Mouse (Mus musculus) T-helper 17 cell (primary cell): Measurements from ENCODE around the gene Brwd1.

Experiments
- in situ Hi-C, 2 experiments: fragments of 300-600 bp; cut with MboI, MseI; formaldehyde crosslinking; loops; 1 replicate in 1 of 2; 2 replicates in 1 of 2; pipeline ENCODE4 v1.15.1; 2025; ENCODE audit warnings: high pct_unique_total_duplicates in 2 of 2

The Brwd1 gene

DNA sequence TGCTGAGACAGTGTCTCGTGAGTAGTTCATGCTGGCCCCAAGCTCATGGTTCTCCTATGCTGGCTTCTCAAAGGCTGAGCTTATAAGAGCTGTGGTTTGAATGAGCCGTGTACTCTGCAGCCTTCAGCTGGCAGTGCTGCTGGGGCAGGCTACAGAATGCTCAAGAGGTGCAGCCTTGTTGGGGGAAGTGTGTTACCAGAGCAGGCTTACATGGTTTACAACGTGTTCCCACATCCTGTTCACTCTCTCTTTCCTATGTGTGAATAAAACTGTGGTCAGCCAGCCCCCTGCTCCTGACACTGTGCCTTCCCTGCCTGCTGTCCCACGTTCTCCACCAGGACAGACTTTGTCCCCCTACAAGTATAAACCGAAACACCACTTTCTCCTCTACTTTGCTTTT, 97.4 kb downstream of the Brwd1 start:
- in situ Hi-C loops, result no loop called here

DNA sequence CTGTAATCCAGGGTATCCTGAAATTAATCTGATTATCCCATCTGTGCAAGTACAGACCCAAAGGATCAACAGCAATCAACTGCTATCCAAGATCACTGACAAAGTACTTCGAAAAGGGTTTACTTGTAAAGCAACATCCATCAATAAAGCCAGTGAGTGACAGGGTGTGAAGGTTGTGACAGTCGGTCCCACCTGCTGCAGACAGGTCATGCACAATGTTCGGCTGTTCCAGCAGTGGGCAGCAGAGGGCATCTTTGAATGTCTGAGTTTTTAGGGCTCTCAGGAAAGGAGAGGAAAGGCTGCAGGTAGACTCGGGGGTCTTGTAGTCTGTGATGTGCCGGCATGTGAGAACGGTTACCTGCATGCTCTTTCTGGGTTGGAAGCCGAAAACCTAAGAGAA, 98.7 kb downstream of the Brwd1 start:
- in situ Hi-C loops, result no loop called here

- in situ Hi-C loops, result no loop called here
These were observed 111.5 kb downstream of the Brwd1 start for GRCm38 (mm10) chr16:95970841-95971240.

- in situ Hi-C loops, result no loop called here
These were observed 114.9 kb downstream of the Brwd1 start for GRCm38 (mm10) chr16:95967455-95967854.

DNA sequence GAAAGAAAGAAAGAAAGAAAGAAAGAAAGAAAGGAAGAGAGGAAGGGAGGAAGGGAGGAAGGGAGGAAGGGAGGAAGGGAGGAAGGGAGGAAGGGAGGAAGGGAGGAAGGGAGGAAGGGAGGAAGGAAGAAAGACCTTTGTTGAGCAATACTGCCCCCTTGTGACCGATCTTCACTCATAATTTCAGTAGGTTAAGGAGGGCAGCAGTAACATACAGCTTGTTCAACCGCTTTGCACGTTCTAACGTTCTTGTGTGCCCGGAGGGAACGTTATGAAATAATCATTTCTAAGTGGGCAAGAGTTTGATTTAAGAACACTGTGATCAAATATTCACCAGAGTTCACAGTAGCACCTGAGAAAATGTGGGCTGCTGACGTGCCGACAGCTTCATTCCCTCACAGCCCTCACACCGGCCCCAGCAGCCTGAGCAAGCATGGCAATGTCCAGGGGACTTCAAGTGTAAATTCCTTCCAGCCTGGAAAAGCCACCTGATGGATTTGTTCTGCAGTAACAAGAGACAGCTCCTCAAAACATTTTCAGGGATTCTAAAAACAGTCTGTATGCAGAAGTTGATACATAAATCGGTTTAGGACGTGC, 117.8 kb downstream of the Brwd1 start:
- in situ Hi-C loops, result loop anchor here in 1 of 2 experiments (5.0 kb wide), 2 partner anchors 322 to 357 kb away; no protein-coding TSS in a partner anchor

GRCm38 (mm10) chr16:95961484-95961883, 120.8 kb downstream of the Brwd1 start:
- in situ Hi-C loops, result loop anchor here in 1 of 2 experiments (5.0 kb wide), 2 partner anchors 319 to 354 kb away; no protein-coding TSS in a partner anchor

DNA sequence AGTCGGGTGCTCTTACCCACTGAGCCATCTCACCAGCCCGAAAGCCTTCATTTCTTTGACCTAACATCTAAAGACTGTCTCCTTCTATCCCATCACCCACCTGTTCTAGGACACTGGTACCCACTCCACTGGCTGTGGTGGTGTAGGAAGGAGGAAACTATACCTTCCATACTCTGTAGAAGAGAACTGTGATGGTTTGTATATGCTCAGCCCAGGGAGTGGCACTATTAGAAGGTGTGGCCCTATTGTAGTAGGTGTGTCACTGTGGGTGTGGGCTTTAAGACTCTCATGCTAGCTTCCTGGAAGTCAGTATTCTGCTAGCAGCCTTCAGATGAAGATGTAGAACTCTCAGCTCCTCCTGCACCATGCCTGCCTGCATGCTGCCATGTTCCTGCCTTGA, 121.6 kb downstream of the Brwd1 start:
- in situ Hi-C loops, result loop anchor here in 1 of 2 experiments (5.0 kb wide), 2 partner anchors 318 to 353 kb away; no protein-coding TSS in a partner anchor

GRCm38 (mm10) chr16:95958080-95958479, 124.2 kb downstream of the Brwd1 start:
- in situ Hi-C loops, result loop anchor here in 1 of 2 experiments (10.0 kb wide), 1 partner anchor 1993 kb away; no protein-coding TSS in a partner anchor

GRCm38 (mm10) chr16:95956618-95957017, 125.7 kb downstream of the Brwd1 start:
- in situ Hi-C loops, result loop anchor here in 1 of 2 experiments (10.0 kb wide), 1 partner anchor 1992 kb away; no protein-coding TSS in a partner anchor

DNA sequence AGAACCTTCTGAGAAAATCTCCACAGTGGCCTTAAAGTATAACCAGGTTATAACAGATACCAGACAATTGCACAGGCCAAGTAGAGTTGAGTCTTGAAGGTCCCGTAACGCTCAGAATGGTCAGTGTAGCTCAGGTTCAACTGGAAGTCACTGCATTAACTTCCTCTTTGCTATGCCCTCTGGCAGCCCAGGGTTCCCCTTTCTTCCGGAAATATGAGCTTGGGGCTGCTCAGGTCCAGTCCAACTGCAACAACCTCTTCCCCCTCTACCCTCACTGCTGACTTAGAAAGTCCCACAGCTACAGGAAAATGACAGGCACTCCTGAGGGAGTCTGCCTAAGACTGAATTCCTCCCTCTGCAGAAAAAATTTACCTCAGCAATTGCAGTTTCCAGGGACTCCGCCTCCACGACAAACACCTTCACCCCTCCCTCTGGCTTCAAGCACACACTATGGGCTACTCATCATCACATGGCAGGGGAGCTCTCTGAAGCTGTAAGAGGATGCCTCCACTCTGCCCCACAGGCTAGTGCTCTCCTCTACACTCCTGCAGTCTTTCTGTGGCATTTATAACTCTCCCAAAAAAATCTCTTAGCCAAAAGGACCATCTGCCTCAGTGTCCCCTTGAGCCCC, 126.5 kb downstream of the Brwd1 start:
- in situ Hi-C loops, result loop anchor here in 1 of 2 experiments (10.0 kb wide), 1 partner anchor 1991 kb away; no protein-coding TSS in a partner anchor

DNA sequence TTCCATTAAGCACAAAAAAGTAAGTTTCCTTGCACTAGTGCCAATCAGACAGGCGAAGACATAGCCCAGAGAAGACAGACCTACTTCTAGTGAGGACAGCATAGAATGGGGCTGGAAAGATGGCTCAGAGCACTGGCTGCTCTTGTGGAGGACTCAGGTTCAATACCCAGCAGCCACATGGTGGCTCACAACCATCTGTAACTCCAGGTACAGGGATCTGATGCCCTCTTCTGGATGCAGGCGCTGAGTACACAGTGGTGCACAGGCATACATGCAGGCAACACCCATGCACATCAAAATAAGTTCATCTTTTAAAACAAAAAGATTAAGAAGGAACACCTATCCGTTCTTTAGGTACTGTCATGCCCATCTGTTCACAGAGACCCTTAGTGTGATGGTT, 128.0 kb downstream of the Brwd1 start:
- in situ Hi-C loops, result loop anchor here in 1 of 2 experiments (10.0 kb wide), 1 partner anchor 1990 kb away; no protein-coding TSS in a partner anchor

GRCm38 (mm10) chr16:95953159-95953650, 129.1 kb downstream of the Brwd1 start:
- in situ Hi-C loops, result loop anchor here in 1 of 2 experiments (10.0 kb wide), 1 partner anchor 1988 kb away; no protein-coding TSS in a partner anchor

GRCm38 (mm10) chr16:95951471-95951870, 130.9 kb downstream of the Brwd1 start:
- in situ Hi-C loops, result loop anchor here in 1 of 2 experiments (10.0 kb wide), 1 partner anchor 1987 kb away; no protein-coding TSS in a partner anchor

- in situ Hi-C loops, result loop anchor here in 1 of 2 experiments (5.0 kb wide), 1 partner anchor 303 kb away; no protein-coding TSS in a partner anchor
These were observed 136.7 kb downstream of the Brwd1 start for GRCm38 (mm10) chr16:95945389-95946311.

GRCm38 (mm10) chr16:95943186-95943585, 139.1 kb downstream of the Brwd1 start:
- in situ Hi-C loops, result no loop called here
